Mouse (Mus musculus) layer of hippocampus, adult 8-10 months (tissue): ENCODE measurements at regions not wholly inside any gene's neighbourhood (a gene's known extent, or its start where the extent isn't known, plus 50 kb on each side); places are given as distances from the start of the nearest gene placed in this dataset.
A peak's percentile ranks its signal among the peaks of the same experiment; 100 is the strongest.

Experiments used
- DNase-seq, 2 experiments: peaks; one replicate each; pipeline ENCODE4 v3.0.0; 2022; ENCODE audit warnings: low spot score in 2 of 2

GRCm38 (mm10) chr3:71959441-71959840 is 1008.2 kb downstream of the Sis start:
- peak in 1 of 2 experiments; percentile 33 for DNase-seq

GRCm38 (mm10) chr3:71919865-71920264 is 1047.8 kb downstream of the Sis start:
- no peak for DNase-seq

- DNase-seq, result no peak
These were observed 1053.9 kb downstream of the Sis start for GRCm38 (mm10) chr3:71913783-71914182.

GRCm38 (mm10) chr3:71909242-71909641 is 1058.4 kb downstream of the Sis start:
- no peak for DNase-seq

GRCm38 (mm10) chr3:71864670-71865069 is 1103.0 kb downstream of the Sis start:
- DNase-seq, result no peak

GRCm38 (mm10) chr3:71836111-71836510 is 1131.6 kb downstream of the Sis start:
- DNase-seq, result no peak
